Mouse (Mus musculus) B cell, adult (primary cell): ENCODE results near the gene Olfr806. TPM values are rescaled to one million over a fixed set of nuclear protein-coding genes. Genes with fewer than 3 reads are reported as not detected.

ENCODE experiments used
- total RNA-seq: library from RNA; stranded (reverse); gene quantifications from 4 replicates; pipeline ENCODE4 v1.2.4, GENCODE M21; 2023; ENCODE audit not compliant: inconsistent age

Gene Olfr806
- total RNA-seq, result not detected in 4 replicates

GRCm38 (mm10) chr10:129741821-129742220, at the start of gene Olfr806:
Gene Olfr806 (minus strand): TSS chr10:129741921.

GRCm38 (mm10) chr10:129774338-129774737, 32.6 kb upstream of the Olfr806 start, which contains the start of gene Olfr809:
Gene Olfr809 (plus strand): TSS chr10:129774638.

GRCm38 (mm10) chr10:129765182-129765581, 23.5 kb upstream of the Olfr806 start, which contains the start of gene Olfr808:
Gene Olfr808 (plus strand): TSS chr10:129765482.

GRCm38 (mm10) chr10:129757693-129758092, 16.0 kb upstream of the Olfr806 start, which contains the start of gene Olfr807:
Gene Olfr807 (minus strand): TSS chr10:129757793.

GRCm38 (mm10) chr10:129729275-129729674, 12.4 kb downstream of the Olfr806 start, which contains the start of gene Olfr805:
Gene Olfr805 (minus strand): TSS chr10:129729375.

GRCm38 (mm10) chr10:129702910-129703309, 38.8 kb downstream of the Olfr806 start, which contains the start of gene Olfr804:
Gene Olfr804 (plus strand): TSS chr10:129703210.

GRCm38 (mm10) chr10:129694186-129694585, 47.5 kb downstream of the Olfr806 start, which contains the start of gene Olfr803:
Gene Olfr803 (minus strand): TSS chr10:129694286.

GRCm38 (mm10) chr10:129688069-129688468, 53.7 kb downstream of the Olfr806 start, which contains the start of gene Olfr802:
Gene Olfr802 (minus strand): TSS chr10:129688169.

Other genes starting within 250 kb of the Olfr806 start
- gene Olfr790, start 243.4 kb downstream of the Olfr806 start, total RNA-seq, result not detected in 4 replicates
- gene Olfr791, start 220.1 kb downstream of the Olfr806 start, total RNA-seq, result not detected in 4 replicates
- not detected in 4 replicates for gene Olfr792, start 202.8 kb downstream of the Olfr806 start, total RNA-seq
- gene Olfr794, start 174.3 kb downstream of the Olfr806 start, total RNA-seq, result not detected in 4 replicates
- not detected in 4 replicates for gene Olfr796, start 129.4 kb downstream of the Olfr806 start, total RNA-seq
- gene Olfr798, start 114.0 kb downstream of the Olfr806 start, total RNA-seq, result not detected in 4 replicates
- gene Olfr799, start 104.4 kb downstream of the Olfr806 start, total RNA-seq, result not detected in 4 replicates
- not detected in 4 replicates for gene Olfr800, start 84.2 kb downstream of the Olfr806 start, total RNA-seq
- not detected in 4 replicates for gene Olfr801, start 68.1 kb downstream of the Olfr806 start, total RNA-seq
- gene Olfr802, start 53.8 kb downstream of the Olfr806 start, total RNA-seq, result not detected in 4 replicates
- not detected in 4 replicates for gene Olfr803, start 47.6 kb downstream of the Olfr806 start, total RNA-seq
- gene Olfr804, start 38.7 kb downstream of the Olfr806 start, total RNA-seq, result not detected in 4 replicates
- gene Olfr805, start 12.5 kb downstream of the Olfr806 start, total RNA-seq, result not detected in 4 replicates
- not detected in 4 replicates for gene Olfr807, start 15.9 kb upstream of the Olfr806 start, total RNA-seq
- gene Olfr808, start 23.6 kb upstream of the Olfr806 start, total RNA-seq, result not detected in 4 replicates
- gene Olfr809, start 32.7 kb upstream of the Olfr806 start, total RNA-seq, result not detected in 4 replicates
- not detected in 4 replicates for gene Olfr810, start 53.0 kb upstream of the Olfr806 start, total RNA-seq
- gene Olfr811, start 62.5 kb upstream of the Olfr806 start, total RNA-seq, result not detected in 4 replicates
- not detected in 4 replicates for gene Olfr812, start 104.2 kb upstream of the Olfr806 start, total RNA-seq
- gene Olfr813, start 113.4 kb upstream of the Olfr806 start, total RNA-seq, result not detected in 4 replicates
- not detected in 4 replicates for gene Olfr814, start 137.9 kb upstream of the Olfr806 start, total RNA-seq
- not detected in 4 replicates for gene Olfr815, start 163.9 kb upstream of the Olfr806 start, total RNA-seq
- not detected in 4 replicates for gene Olfr816, start 173.7 kb upstream of the Olfr806 start, total RNA-seq
- not detected in 4 replicates for gene Olfr818, start 207.2 kb upstream of the Olfr806 start, total RNA-seq
- gene Olfr819, start 225.3 kb upstream of the Olfr806 start, total RNA-seq, result not detected in 4 replicates
- not detected in 4 replicates for gene Olfr247, start 234.2 kb upstream of the Olfr806 start, total RNA-seq
- gene Gm10310, start 243.1 kb upstream of the Olfr806 start, total RNA-seq, result not detected in 4 replicates